Mouse (Mus musculus): ENCODE results near the gene Sec22a. TPM values are rescaled to one million over a fixed set of nuclear protein-coding genes. Genes with fewer than 3 reads are reported as not detected.
A peak's percentile ranks its signal among the peaks of the same experiment; 100 is the strongest.

The Sec22a gene
- 33.5 and 35.1 TPM in 2 replicates for polyA plus RNA-seq (2015; fragmentation: Nextera tagmentation; extraction: Ambion mirVana)

- peak within 1 kb of the TSS; percentile 84 for H3K4me2 ChIP-seq
- peaks cover 10% of the 10 kb centered on the region for H3K4me1 ChIP-seq (replicated peaks)
- under 1% methylated on average over 67 of the region's 67 CpGs for WGBS
- peak within 1 kb of the TSS; percentile 83 for H3K27ac ChIP-seq
- peak; percentile 100 for ATAC-seq (replicated peaks; ENCODE audit: insufficient number of reproducible peaks, insufficient read depth, low FRiP score, low read depth)
- peak within 1 kb of the TSS; percentile 91 for H3K4me3 ChIP-seq
- no peaks in the 10 kb centered on the region; the same call in 1 of the 2 replicates for H3K27me3 ChIP-seq
- H3K9ac ChIP-seq: peak within 1 kb of the TSS; percentile 93
- H3K9me3 ChIP-seq (replicated peaks): no peaks in the 10 kb centered on the region
- H3K36me3 ChIP-seq: no peaks in the 10 kb centered on the region
Measured at GRCm38 (mm10) chr16:35363150-35364062, at the start of gene Sec22a. Gene Sec22a (minus strand): TSS chr16:35363918.

GRCm38 (mm10) chr16:35406706-35407105 lies 43.0 kb upstream of the Sec22a start:
- Histone ChIP-seq H3K9ac (no peak overlapping the region), H3K27me3 (no peaks in the 10 kb centered on the region), H3K4me2 (no peak overlapping the region), H3K27ac (no peak overlapping the region), H3K4me3 (no peak overlapping the region), H3K9me3 (replicated peaks) (no peaks in the 10 kb centered on the region), H3K4me1 (replicated peaks) (no peaks in the 10 kb centered on the region), H3K36me3 (peaks cover 7% of the 10 kb centered on the region)
- ATAC-seq (replicated peaks; ENCODE audit: insufficient number of reproducible peaks, insufficient read depth, low FRiP score, low read depth): no peak
- 81% methylated on average over 4 of the region's 4 CpGs for WGBS

- H3K27me3 ChIP-seq: no peaks in the 10 kb centered on the region
- H3K27ac ChIP-seq: no peak overlapping the region
- ATAC-seq (replicated peaks; ENCODE audit: insufficient number of reproducible peaks, insufficient read depth, low FRiP score, low read depth): no peak
- peaks cover 7% of the 10 kb centered on the region for H3K36me3 ChIP-seq
- H3K4me3 ChIP-seq: no peak overlapping the region
- no peaks in the 10 kb centered on the region for H3K4me1 ChIP-seq (replicated peaks)
- H3K4me2 ChIP-seq: no peak overlapping the region
- H3K9ac ChIP-seq: no peak overlapping the region
- WGBS: 70% methylated on average over 4 of the region's 4 CpGs
- no peaks in the 10 kb centered on the region for H3K9me3 ChIP-seq (replicated peaks)
Measured at GRCm38 (mm10) chr16:35406166-35406565, 42.4 kb upstream of the Sec22a start.

GRCm38 (mm10) chr16:35405348-35406080 lies 41.8 kb upstream of the Sec22a start:
- 90% methylated on average over 14 of the region's 14 CpGs for WGBS

GRCm38 (mm10) chr16:35404864-35405263 lies 41.1 kb upstream of the Sec22a start:
- Histone ChIP-seq H3K4me3 (no peak overlapping the region), H3K9ac (no peak overlapping the region), H3K9me3 (replicated peaks) (no peaks in the 10 kb centered on the region), H3K27me3 (no peaks in the 10 kb centered on the region), H3K27ac (no peak overlapping the region), H3K4me2 (no peak overlapping the region), H3K36me3 (peaks cover 7% of the 10 kb centered on the region), H3K4me1 (replicated peaks) (no peaks in the 10 kb centered on the region)
- WGBS: 67% methylated on average over 5 of the region's 5 CpGs
- ATAC-seq (replicated peaks; ENCODE audit: insufficient number of reproducible peaks, insufficient read depth, low FRiP score, low read depth): no peak

More at GRCm38 (mm10) chr16:35405348-35406080, 41.8 kb upstream of the Sec22a start:
- H3K4me3 ChIP-seq: no peak overlapping the region
- H3K9ac ChIP-seq: no peak overlapping the region
- no peak overlapping the region for H3K27ac ChIP-seq
- H3K4me1 ChIP-seq (replicated peaks): no peaks in the 10 kb centered on the region
- H3K27me3 ChIP-seq: no peaks in the 10 kb centered on the region
- peaks cover 7% of the 10 kb centered on the region for H3K36me3 ChIP-seq
- no peak for ATAC-seq (replicated peaks; ENCODE audit: insufficient number of reproducible peaks, insufficient read depth, low FRiP score, low read depth)
- no peak overlapping the region for H3K4me2 ChIP-seq
- H3K9me3 ChIP-seq (replicated peaks): no peaks in the 10 kb centered on the region

- Histone ChIP-seq H3K27ac (no peak overlapping the region), H3K9ac (no peak overlapping the region), H3K9me3 (replicated peaks) (no peaks in the 10 kb centered on the region), H3K4me1 (replicated peaks) (no peaks in the 10 kb centered on the region), H3K36me3 (peaks cover 4% of the 10 kb centered on the region), H3K4me3 (no peak overlapping the region), H3K4me2 (no peak overlapping the region), H3K27me3 (no peaks in the 10 kb centered on the region)
- no peak for ATAC-seq (replicated peaks; ENCODE audit: insufficient number of reproducible peaks, insufficient read depth, low FRiP score, low read depth)
- WGBS: 87% methylated on average over 8 of the region's 8 CpGs
Measured at GRCm38 (mm10) chr16:35403891-35404290, 40.2 kb upstream of the Sec22a start.

- WGBS: 89% methylated on average over 9 of the region's 9 CpGs
- H3K4me1 ChIP-seq (replicated peaks): no peaks in the 10 kb centered on the region
- H3K4me3 ChIP-seq: no peak overlapping the region
- H3K9ac ChIP-seq: no peak overlapping the region
- no peaks in the 10 kb centered on the region for H3K9me3 ChIP-seq (replicated peaks)
- no peak overlapping the region for H3K27ac ChIP-seq
- H3K36me3 ChIP-seq: peaks cover 4% of the 10 kb centered on the region
- H3K27me3 ChIP-seq: no peaks in the 10 kb centered on the region
- no peak overlapping the region for H3K4me2 ChIP-seq
- ATAC-seq (replicated peaks; ENCODE audit: insufficient number of reproducible peaks, insufficient read depth, low FRiP score, low read depth): no peak
Measured at GRCm38 (mm10) chr16:35403356-35403755, 39.6 kb upstream of the Sec22a start.

GRCm38 (mm10) chr16:35392813-35393212 lies 29.1 kb upstream of the Sec22a start:
- no peak for ATAC-seq (replicated peaks; ENCODE audit: insufficient number of reproducible peaks, insufficient read depth, low FRiP score, low read depth)
- H3K27me3 ChIP-seq: no peaks in the 10 kb centered on the region
- H3K9ac ChIP-seq: no peak overlapping the region
- no peak overlapping the region for H3K4me3 ChIP-seq
- no peaks in the 10 kb centered on the region for H3K9me3 ChIP-seq (replicated peaks)
- WGBS: 75% methylated on average over 8 of the region's 8 CpGs
- H3K4me1 ChIP-seq (replicated peaks): no peaks in the 10 kb centered on the region
- peaks cover 7% of the 10 kb centered on the region for H3K36me3 ChIP-seq
- no peak overlapping the region for H3K4me2 ChIP-seq
- H3K27ac ChIP-seq: no peak overlapping the region

- Histone ChIP-seq H3K9ac (no peak overlapping the region), H3K9me3 (replicated peaks) (no peaks in the 10 kb centered on the region), H3K27ac (no peak overlapping the region), H3K36me3 (no peaks in the 10 kb centered on the region), H3K4me2 (no peak overlapping the region), H3K4me3 (no peak overlapping the region), H3K4me1 (replicated peaks) (no peaks in the 10 kb centered on the region), H3K27me3 (no peaks in the 10 kb centered on the region)
- 82% methylated on average over 3 of the region's 3 CpGs for WGBS
- ATAC-seq (replicated peaks; ENCODE audit: insufficient number of reproducible peaks, insufficient read depth, low FRiP score, low read depth): no peak
Measured at GRCm38 (mm10) chr16:35385654-35386053, 21.9 kb upstream of the Sec22a start.

GRCm38 (mm10) chr16:35380048-35380447 lies 16.3 kb upstream of the Sec22a start:
- Histone ChIP-seq H3K4me2 (no peak overlapping the region), H3K4me3 (no peak overlapping the region), H3K9me3 (replicated peaks) (no peaks in the 10 kb centered on the region), H3K9ac (no peak overlapping the region), H3K27ac (no peak overlapping the region), H3K4me1 (replicated peaks) (no peaks in the 10 kb centered on the region), H3K27me3 (no peaks in the 10 kb centered on the region), H3K36me3 (no peaks in the 10 kb centered on the region)
- no peak for ATAC-seq (replicated peaks; ENCODE audit: insufficient number of reproducible peaks, insufficient read depth, low FRiP score, low read depth)
- 76% methylated on average over 9 of the region's 9 CpGs for WGBS

GRCm38 (mm10) chr16:35379344-35379743 lies 15.6 kb upstream of the Sec22a start:
- H3K4me3 ChIP-seq: no peak overlapping the region
- no peaks in the 10 kb centered on the region for H3K4me1 ChIP-seq (replicated peaks)
- no peak for ATAC-seq (replicated peaks; ENCODE audit: insufficient number of reproducible peaks, insufficient read depth, low FRiP score, low read depth)
- H3K9me3 ChIP-seq (replicated peaks): no peaks in the 10 kb centered on the region
- no peak overlapping the region for H3K9ac ChIP-seq
- H3K27ac ChIP-seq: no peak overlapping the region
- no peaks in the 10 kb centered on the region for H3K36me3 ChIP-seq
- no peak overlapping the region for H3K4me2 ChIP-seq
- no peaks in the 10 kb centered on the region for H3K27me3 ChIP-seq
- WGBS: 80% methylated on average over 3 of the region's 3 CpGs
